Mouse (Mus musculus) liver, embryonic 15.5 days (tissue): ENCODE measurements at regions not wholly inside any gene's neighbourhood (a gene's known extent, or its start where the extent isn't known, plus 50 kb on each side); places are given as distances from the start of the nearest gene placed in this dataset.
A peak's percentile ranks its signal among the peaks of the same experiment; 100 is the strongest.
"Not testable (repeated sequence)": the region's sequence is repeated elsewhere in the genome, so short reads cannot be mapped to it uniquely, and the experiment has no call there.

Experiments
- ATAC-seq: fragments of 200-750 bp; cut with Nextera tagmentation; 2 replicates; pipeline ENCODE4 v1.8.0; 2017; ENCODE audit warnings: moderate number of reproducible peaks, mild to moderate bottlenecking, moderate library complexity; ENCODE audit not compliant: insufficient read depth
- H3K27ac ChIP-seq: fragments of 300-500 bp; sonication (generic); replicated peaks from 2 replicates; pipeline ENCODE4 v1.5.1; 2015; ENCODE audit warnings: mild to moderate bottlenecking, inconsistent platforms
- H3K27me3 ChIP-seq: fragments of 300-500 bp; sonication (generic); 2 replicates; pipeline ENCODE4 v1.6.1; 2015; ENCODE audit warnings: mild to moderate bottlenecking, inconsistent platforms
- H3K36me3 ChIP-seq: fragments of 300-500 bp; sonication (generic); replicated peaks from 2 replicates; pipeline ENCODE4 v1.6.1; 2015; ENCODE audit warnings: moderate library complexity, mild to moderate bottlenecking, inconsistent platforms
- H3K4me1 ChIP-seq: fragments of 300-500 bp; sonication (generic); replicated peaks from 2 replicates; pipeline ENCODE4 v1.6.1; 2015; ENCODE audit warnings: inconsistent platforms
- H3K4me2 ChIP-seq: fragments of 300-500 bp; sonication (generic); 2 replicates; pipeline ENCODE4 v1.6.1; 2015; ENCODE audit warnings: moderate library complexity, mild to moderate bottlenecking, inconsistent platforms
- H3K4me3 ChIP-seq: fragments of 300-500 bp; sonication (generic); replicated peaks from 2 replicates; pipeline ENCODE4 v1.5.1; 2015; ENCODE audit warnings: mild to moderate bottlenecking, inconsistent platforms
- H3K9ac ChIP-seq: fragments of 300-500 bp; sonication (generic); 2 replicates; pipeline ENCODE4 v1.6.1; 2015; ENCODE audit warnings: moderate library complexity, mild to moderate bottlenecking, inconsistent platforms
- H3K9me3 ChIP-seq: fragments of 300-500 bp; sonication (generic); replicated peaks from 2 replicates; pipeline ENCODE4 v1.6.1; 2016; ENCODE audit warnings: inconsistent platforms
- WGBS: fragments of 180-500 bp; shearing (Covaris S2); methylation state at CpG from one replicate; pipeline ENCODE4 v1.1.7; 2015; ENCODE audit warnings: mixed read lengths; ENCODE audit not compliant: insufficient replicate concordance; 5-methylcytosine and 5-hydroxymethylcytosine counted together

DNA sequence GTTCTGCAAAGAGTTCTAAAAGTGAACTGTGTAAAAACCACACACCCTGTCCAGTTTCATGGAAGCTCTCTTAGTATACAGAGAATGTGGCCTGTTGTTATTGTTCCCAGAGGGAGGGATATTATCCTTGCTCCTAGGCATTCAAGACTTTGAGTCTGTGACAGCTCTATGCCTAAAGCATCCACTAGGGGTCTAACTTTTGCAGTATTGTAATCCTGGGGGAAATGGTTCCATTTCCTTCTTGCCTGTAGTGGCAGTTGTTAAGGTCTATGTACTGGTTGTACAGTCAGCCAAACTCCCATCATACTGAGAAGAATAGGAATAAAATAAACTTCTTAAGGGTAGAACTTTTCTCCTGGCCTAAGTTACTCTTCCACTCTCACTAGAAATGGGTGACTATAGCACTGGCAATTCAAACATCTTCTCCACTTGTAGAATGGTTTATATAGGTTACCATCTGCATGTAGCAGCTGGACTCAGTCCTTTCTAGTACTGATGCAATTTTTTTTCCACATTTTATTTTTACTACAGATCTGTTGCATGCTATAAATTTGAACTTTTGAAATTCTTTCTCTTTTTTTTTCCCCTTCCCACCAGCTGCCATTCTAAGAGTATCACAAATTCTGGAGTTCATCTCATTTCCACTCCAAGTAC, 51.4 kb upstream of the Dpt start:
- no peaks in the 10 kb centered on the region for H3K4me1 ChIP-seq
- H3K27ac ChIP-seq: no peak overlapping the region
- no peak for ATAC-seq
- H3K4me2 ChIP-seq: no peak overlapping the region
- H3K4me3 ChIP-seq: no peak overlapping the region
- H3K36me3 ChIP-seq: no peaks in the 10 kb centered on the region
- H3K9ac ChIP-seq: no peak overlapping the region
- no peaks in the 10 kb centered on the region for H3K9me3 ChIP-seq
- H3K27me3 ChIP-seq: no peaks in the 10 kb centered on the region

DNA sequence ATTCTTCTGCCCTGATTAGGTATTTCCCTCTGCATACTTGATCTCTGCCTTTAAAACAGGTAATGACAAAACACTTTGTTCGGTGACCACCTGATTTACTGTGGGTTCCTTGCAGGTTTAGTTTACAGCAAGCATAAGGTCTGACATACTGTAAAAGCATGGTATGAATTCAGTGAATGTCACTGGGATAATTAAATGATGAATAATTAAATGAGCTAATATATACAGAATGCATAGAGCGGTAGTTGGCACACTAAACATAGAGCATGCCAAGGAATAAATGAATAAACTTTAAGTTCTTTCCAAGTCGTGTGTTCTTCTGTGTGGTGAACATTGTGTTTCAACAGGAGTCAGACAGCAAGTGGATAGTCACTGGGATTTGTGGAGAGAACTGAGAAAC, 51.9 kb upstream of the Dpt start:
- no peaks in the 10 kb centered on the region for H3K27me3 ChIP-seq
- H3K9ac ChIP-seq: no peak overlapping the region
- H3K4me1 ChIP-seq: no peaks in the 10 kb centered on the region
- H3K4me2 ChIP-seq: no peak overlapping the region
- H3K4me3 ChIP-seq: no peak overlapping the region
- H3K9me3 ChIP-seq: no peaks in the 10 kb centered on the region
- H3K27ac ChIP-seq: no peak overlapping the region
- 48% methylated on average over 3 of the region's 3 CpGs for WGBS
- H3K36me3 ChIP-seq: no peaks in the 10 kb centered on the region
- ATAC-seq: no peak

- not testable (repeated sequence) for H3K27me3 ChIP-seq, H3K4me1 ChIP-seq, H3K4me3 ChIP-seq, H3K9ac ChIP-seq, H3K27ac ChIP-seq, H3K9me3 ChIP-seq, H3K4me2 ChIP-seq, H3K36me3 ChIP-seq, ATAC-seq
- 71% methylated on average over 9 of the region's 9 CpGs for WGBS
These were observed 53.5 kb upstream of the Dpt start for GRCm38 (mm10) chr1:164742897-164743296.

DNA sequence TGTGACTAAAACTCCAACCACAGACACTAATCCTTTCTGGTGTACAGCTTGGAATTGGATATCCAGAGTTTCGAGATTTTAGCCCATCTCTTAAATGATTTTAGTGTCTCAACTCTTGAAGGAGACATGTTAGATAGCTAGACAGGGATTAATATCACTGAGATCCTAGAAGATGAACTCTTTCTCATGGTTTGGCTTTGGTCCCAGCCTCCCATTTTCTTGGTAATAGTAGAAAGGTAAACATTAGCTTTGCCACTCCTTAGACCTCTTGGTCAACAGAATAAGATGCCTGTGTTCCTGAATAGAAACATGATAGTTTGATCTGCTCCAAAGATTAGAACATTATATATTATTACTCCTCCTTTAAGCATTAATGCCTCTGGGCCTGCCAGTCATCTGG, 60.8 kb upstream of the Dpt start:
- H3K4me1 ChIP-seq: no peaks in the 10 kb centered on the region
- no peak overlapping the region for H3K4me2 ChIP-seq
- no peak overlapping the region for H3K27ac ChIP-seq
- no peaks in the 10 kb centered on the region for H3K27me3 ChIP-seq
- no peak overlapping the region for H3K9ac ChIP-seq
- ATAC-seq: no peak
- H3K4me3 ChIP-seq: no peak overlapping the region
- no peaks in the 10 kb centered on the region for H3K36me3 ChIP-seq
- no peaks in the 10 kb centered on the region for H3K9me3 ChIP-seq
- WGBS: 15% methylated on average over 1 of the region's 1 CpGs

- H3K9ac ChIP-seq: no peak overlapping the region
- no peaks in the 10 kb centered on the region for H3K4me1 ChIP-seq
- no peak for ATAC-seq
- H3K4me2 ChIP-seq: no peak overlapping the region
- no peak overlapping the region for H3K27ac ChIP-seq
- H3K9me3 ChIP-seq: no peaks in the 10 kb centered on the region
- no peaks in the 10 kb centered on the region for H3K36me3 ChIP-seq
- H3K4me3 ChIP-seq: no peak overlapping the region
- H3K27me3 ChIP-seq: no peaks in the 10 kb centered on the region
- 67% methylated on average over 3 of the region's 3 CpGs for WGBS
These were observed 62.7 kb upstream of the Dpt start for GRCm38 (mm10) chr1:164733741-164734140.

GRCm38 (mm10) chr1:164722054-164722453, 74.4 kb upstream of the Dpt start:
- H3K4me1 ChIP-seq: no peaks in the 10 kb centered on the region
- 7% methylated on average over 1 of the region's 1 CpGs for WGBS
- H3K4me2 ChIP-seq: no peak overlapping the region
- H3K27ac ChIP-seq: no peak overlapping the region
- no peak overlapping the region for H3K4me3 ChIP-seq
- H3K9ac ChIP-seq: no peak overlapping the region
- no peak for ATAC-seq
- H3K27me3 ChIP-seq: no peaks in the 10 kb centered on the region
- H3K36me3 ChIP-seq: no peaks in the 10 kb centered on the region
- H3K9me3 ChIP-seq: no peaks in the 10 kb centered on the region

DNA sequence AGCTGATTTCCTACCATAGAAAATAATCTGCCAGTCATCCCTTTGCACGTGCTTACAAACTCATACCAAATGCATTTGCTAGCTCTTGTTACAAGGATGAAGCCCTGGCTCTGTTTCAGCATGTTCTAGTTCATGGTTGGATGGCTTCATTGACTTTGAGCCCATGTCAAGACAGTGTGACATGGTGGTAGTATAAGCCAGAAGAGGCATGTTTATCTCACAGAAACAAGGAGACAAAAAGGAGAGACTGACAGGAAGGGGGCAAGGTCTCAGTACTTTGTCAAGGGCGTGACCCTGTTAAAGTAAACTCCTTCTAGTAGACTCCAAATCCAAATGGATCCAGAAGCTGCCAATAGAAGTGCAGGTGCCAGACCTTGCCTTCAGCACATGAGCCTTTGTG, 81.5 kb upstream of the Dpt start:
- H3K27ac ChIP-seq: peak overlapping the region; percentile 59
- WGBS: 41% methylated on average over 2 of the region's 2 CpGs
- no peak for ATAC-seq

GRCm38 (mm10) chr1:164713798-164714551, 82.5 kb upstream of the Dpt start:
- ATAC-seq: peak; percentile 89
- no peaks in the 10 kb centered on the region for H3K9me3 ChIP-seq
- H3K4me2 ChIP-seq: no peak overlapping the region
- 0 out of 2 replicates have a peak overlapping the region, but pooled peaks have one; percentile 33 for H3K27ac ChIP-seq
- H3K4me3 ChIP-seq: no peak overlapping the region
- no peaks in the 10 kb centered on the region; the same call in 1 of the 2 replicates for H3K4me1 ChIP-seq
- H3K36me3 ChIP-seq: no peaks in the 10 kb centered on the region
- WGBS: 31% methylated on average over 4 of the region's 4 CpGs
- no peak overlapping the region for H3K9ac ChIP-seq
- no peaks in the 10 kb centered on the region for H3K27me3 ChIP-seq

More for the DNA sequence above, 81.5 kb upstream of the Dpt start:
- no peaks in the 10 kb centered on the region for H3K36me3 ChIP-seq
- H3K27me3 ChIP-seq: no peaks in the 10 kb centered on the region
- H3K4me2 ChIP-seq: no peak overlapping the region
- H3K4me3 ChIP-seq: no peak overlapping the region
- no peaks in the 10 kb centered on the region; the same call in 1 of the 2 replicates for H3K4me1 ChIP-seq
- H3K9me3 ChIP-seq: no peaks in the 10 kb centered on the region
- no peak overlapping the region for H3K9ac ChIP-seq

DNA sequence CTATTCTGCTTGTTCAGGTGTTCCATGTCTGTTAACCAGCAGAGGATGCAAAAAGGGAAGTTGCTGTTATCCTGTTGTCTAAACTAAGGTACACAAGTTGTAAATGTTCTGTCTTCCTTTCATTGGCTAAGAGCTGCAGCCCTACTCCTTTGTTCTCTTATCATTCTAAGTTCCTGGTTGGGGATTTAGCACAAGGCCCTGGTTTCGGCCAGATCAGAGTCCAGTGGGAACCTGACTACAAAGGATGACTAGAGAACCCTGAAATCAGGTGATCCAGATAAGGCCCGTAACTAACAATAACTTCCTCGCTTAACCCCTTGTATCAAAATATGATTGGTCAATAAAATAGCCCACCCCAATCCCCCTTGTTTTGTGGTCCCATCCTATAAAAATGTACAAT, 83.9 kb upstream of the Dpt start:
- no peak for ATAC-seq
- no peak overlapping the region for H3K4me2 ChIP-seq
- H3K4me1 ChIP-seq: no peaks in the 10 kb centered on the region; the same call in 1 of the 2 replicates
- no peaks in the 10 kb centered on the region for H3K36me3 ChIP-seq
- no peaks in the 10 kb centered on the region for H3K27me3 ChIP-seq
- no peak overlapping the region for H3K4me3 ChIP-seq
- no peak overlapping the region for H3K9ac ChIP-seq
- H3K27ac ChIP-seq: no peak overlapping the region
- WGBS: 72% methylated on average over 3 of the region's 3 CpGs
- no peaks in the 10 kb centered on the region for H3K9me3 ChIP-seq

GRCm38 (mm10) chr1:164704397-164705091, 91.9 kb upstream of the Dpt start:
- Histone ChIP-seq H3K36me3 (no peaks in the 10 kb centered on the region), H3K27ac (peak overlapping the region; percentile 67), H3K4me2 (no peak overlapping the region), H3K4me1 (0 out of 2 replicates have a peak, but pooled peaks cover 2% of the 10 kb centered on the region), H3K9me3 (no peaks in the 10 kb centered on the region), H3K27me3 (no peaks in the 10 kb centered on the region), H3K9ac (no peak overlapping the region), H3K4me3 (no peak overlapping the region)
- 56% methylated on average over 11 of the region's 11 CpGs for whole genome bisulfite sequencing
- peak; percentile 56; the same call in 1 of the 2 replicates for ATAC-seq

- 34% methylated on average over 4 of the region's 4 CpGs for WGBS
- ATAC-seq: peak; percentile 74
These were observed 92.8 kb upstream of the Dpt start for GRCm38 (mm10) chr1:164703560-164704131.

More at GRCm38 (mm10) chr1:164703560-164704131, 92.8 kb upstream of the Dpt start:
- Histone ChIP-seq H3K36me3 (no peaks in the 10 kb centered on the region), H3K9ac (no peak overlapping the region), H3K4me1 (0 out of 2 replicates have a peak, but pooled peaks cover 2% of the 10 kb centered on the region), H3K27ac (peak overlapping the region; percentile 67), H3K9me3 (no peaks in the 10 kb centered on the region), H3K4me2 (no peak overlapping the region), H3K27me3 (no peaks in the 10 kb centered on the region), H3K4me3 (no peak overlapping the region)
